Mouse (Mus musculus): ENCODE data around the gene Abca13.

Gene Abca13

GRCm38 (mm10) chr11:9531715-9532114, 340.0 kb downstream of the Abca13 start:
- DNase-seq (ENCODE audit: low read depth, low spot score): no peak

- DNase-seq (ENCODE audit: low read depth, low spot score): no peak
Measured at GRCm38 (mm10) chr11:9533189-9533588, 341.4 kb downstream of the Abca13 start.

GRCm38 (mm10) chr11:9533658-9534202, 342.0 kb downstream of the Abca13 start:
- no peak for DNase-seq (ENCODE audit: low read depth, low spot score)

- DNase-seq (ENCODE audit: low read depth, low spot score): no peak
Measured at GRCm38 (mm10) chr11:9536811-9537210, 345.1 kb downstream of the Abca13 start.

- DNase-seq (ENCODE audit: low read depth, low spot score): no peak
Measured at GRCm38 (mm10) chr11:9538328-9538727, 346.6 kb downstream of the Abca13 start.

GRCm38 (mm10) chr11:9560026-9560425, 368.3 kb downstream of the Abca13 start:
- DNase-seq (ENCODE audit: low read depth, low spot score): no peak

GRCm38 (mm10) chr11:9568302-9568701, 376.6 kb downstream of the Abca13 start:
- DNase-seq (ENCODE audit: low read depth, low spot score): no peak

- no peak for DNase-seq (ENCODE audit: low read depth, low spot score)
Measured at GRCm38 (mm10) chr11:9570319-9570718, 378.6 kb downstream of the Abca13 start.

- no peak for DNase-seq (ENCODE audit: low read depth, low spot score)
Measured at GRCm38 (mm10) chr11:9574894-9575293, 383.2 kb downstream of the Abca13 start.

- no peak for DNase-seq (ENCODE audit: low read depth, low spot score)
Measured at GRCm38 (mm10) chr11:9591757-9592316, 400.1 kb downstream of the Abca13 start.

- no peak for DNase-seq (ENCODE audit: low read depth, low spot score)
Measured at GRCm38 (mm10) chr11:9597299-9597698, 405.6 kb downstream of the Abca13 start.

GRCm38 (mm10) chr11:9601096-9601495, 409.4 kb downstream of the Abca13 start:
- DNase-seq (ENCODE audit: low read depth, low spot score): no peak

- no peak for DNase-seq (ENCODE audit: low read depth, low spot score)
Measured at GRCm38 (mm10) chr11:9602137-9602536, 410.4 kb downstream of the Abca13 start.

GRCm38 (mm10) chr11:9608249-9608648, 416.5 kb downstream of the Abca13 start:
- DNase-seq (ENCODE audit: low read depth, low spot score): no peak

- DNase-seq (ENCODE audit: low read depth, low spot score): no peak
Measured at GRCm38 (mm10) chr11:9609075-9609474, 417.3 kb downstream of the Abca13 start.

GRCm38 (mm10) chr11:9616133-9616532, 424.4 kb downstream of the Abca13 start:
- DNase-seq (ENCODE audit: low read depth, low spot score): no peak

GRCm38 (mm10) chr11:9616665-9617064, 424.9 kb downstream of the Abca13 start:
- no peak for DNase-seq (ENCODE audit: low read depth, low spot score)

GRCm38 (mm10) chr11:9619986-9620385, 428.2 kb downstream of the Abca13 start:
- no peak for DNase-seq (ENCODE audit: low read depth, low spot score)

GRCm38 (mm10) chr11:9622888-9623287, 431.1 kb downstream of the Abca13 start:
- no peak for DNase-seq (ENCODE audit: low read depth, low spot score)

- DNase-seq (ENCODE audit: low read depth, low spot score): no peak
Measured at GRCm38 (mm10) chr11:9624753-9625152, 433.0 kb downstream of the Abca13 start.

- DNase-seq (ENCODE audit: low read depth, low spot score): no peak
Measured at GRCm38 (mm10) chr11:9625812-9626211, 434.1 kb downstream of the Abca13 start.

- DNase-seq (ENCODE audit: low read depth, low spot score): no peak
Measured at GRCm38 (mm10) chr11:9647272-9647671, 455.5 kb downstream of the Abca13 start.

GRCm38 (mm10) chr11:9647991-9648390, 456.2 kb downstream of the Abca13 start:
- DNase-seq (ENCODE audit: low read depth, low spot score): no peak

Data from CD4-positive helper T cell, adult 2 months (primary cell).